Comparison of ENCODE assay signal across 8 mouse cellular contexts in the genomic region with DNA sequence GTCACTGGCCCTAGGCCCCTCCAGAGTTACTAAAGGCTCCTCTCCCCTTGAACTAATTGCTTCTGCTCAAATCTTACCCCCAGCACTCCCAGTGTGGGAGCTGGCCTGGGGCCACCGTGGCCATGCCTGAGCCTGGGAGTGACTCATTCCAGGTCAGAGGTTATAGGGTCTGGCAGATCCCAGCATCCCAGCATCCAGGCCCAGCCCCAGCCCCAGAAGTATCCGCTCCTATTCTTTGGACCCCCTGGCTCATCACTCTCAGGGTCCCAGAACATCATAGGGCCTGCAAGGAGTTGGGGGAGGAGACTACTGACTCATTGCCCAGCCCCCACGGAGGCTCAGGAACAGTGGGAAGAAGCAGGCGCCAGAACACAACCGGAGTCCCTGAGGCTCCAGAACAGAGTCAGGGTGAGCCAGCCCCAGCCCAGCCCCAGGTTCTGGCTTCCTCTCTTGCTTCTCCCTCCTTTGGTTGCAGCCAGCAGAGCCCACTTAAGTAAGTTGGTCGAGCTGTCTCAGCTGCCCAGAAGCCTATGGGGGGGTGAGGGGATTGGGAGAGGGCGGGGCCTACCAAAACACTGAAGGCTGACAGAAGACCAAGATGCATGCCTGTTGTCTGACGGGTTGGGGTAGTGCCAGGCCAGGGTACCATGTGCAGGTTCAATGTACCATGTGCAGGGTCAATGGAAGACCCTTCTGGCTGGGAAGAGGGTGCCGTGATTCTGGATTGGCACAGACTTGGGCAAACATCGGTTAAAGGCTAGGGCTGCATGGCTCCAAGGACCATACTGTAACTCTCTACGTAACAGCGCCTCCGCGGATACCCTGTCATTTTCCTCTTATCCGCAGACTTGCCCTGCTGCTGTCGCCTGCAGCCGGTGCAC.
DNase-seq lines count a peak whose midpoint lies in the region; ATAC-seq and TF ChIP-seq lines count a peak whose summit lies in the region.

No protein-coding gene starts in this region.

- no peaks in the 10 kb centered on the region for H3K27me3 ChIP-seq in Patski
- no peaks in the 10 kb centered on the region for H3K27me3 ChIP-seq in forebrain, embryonic 14.5 days (replicated peaks; ENCODE audit: control insufficient read depth, insufficient read depth, low read length)
- no peaks in the 10 kb centered on the region for H3K27me3 ChIP-seq in limb, embryonic 10.5 days (ENCODE audit: low read depth, poor library complexity, severe bottlenecking)
- no peaks in the 10 kb centered on the region for H3K27me3 ChIP-seq in neural tube, embryonic 13.5 days

- intact Hi-C loops in left cerebral cortex, postnatal 4 days (cut with DNase I): no loop called here

- peak; percentile 65 for DNase-seq in left cerebral cortex, postnatal 4 days
- DNase-seq in left cerebral cortex, adult 9 months (ENCODE audit: low spot score in 2 of 2): no peak
- no peak for DNase-seq in Patski (ENCODE audit: low read depth, low spot score)
- DNase-seq in forebrain, embryonic 14.5 days (ENCODE audit: low spot score): peak; percentile 74
- peak; percentile 68 for DNase-seq in limb, embryonic 10.5 days (ENCODE audit: low spot score)
- DNase-seq in right cerebral cortex, postnatal 36 days (ENCODE audit: low spot score in 2 of 2): no peak
- DNase-seq in right cerebral cortex, adult 18-20 months: no peak

- CTCF ChIA-PET in Patski (lab: Charles Lee): interaction anchor here (1.0 kb wide), 1 partner anchor 68 kb away, joined by 3 read pairs; no protein-coding TSS in a partner anchor

- no peaks in the 10 kb centered on the region for H3K9me3 ChIP-seq in forebrain, embryonic 14.5 days (replicated peaks; ENCODE audit: control insufficient read depth, low read length)
- no peaks in the 10 kb centered on the region for H3K9me3 ChIP-seq in limb, embryonic 10.5 days (replicated peaks)
- H3K9me3 ChIP-seq in neural tube, embryonic 13.5 days: no peaks in the 10 kb centered on the region

- ATAC-seq in Patski: peak; percentile 10
- ATAC-seq in forebrain, embryonic 14.5 days: peak; percentile 45
- ATAC-seq in neural tube, embryonic 13.5 days (ENCODE audit: low read depth): peak; percentile 66

- peak overlapping the region; percentile 91 for H3K9ac ChIP-seq in forebrain, embryonic 14.5 days (ENCODE audit: low read length)
- H3K9ac ChIP-seq in neural tube, embryonic 13.5 days: peak overlapping the region; percentile 86

- peaks cover 49% of the 10 kb centered on the region for H3K4me1 ChIP-seq in forebrain, embryonic 14.5 days (ENCODE audit: control insufficient read depth, insufficient read depth, low read length)
- peaks cover 79% of the 10 kb centered on the region for H3K4me1 ChIP-seq in limb, embryonic 10.5 days
- peaks cover 73% of the 10 kb centered on the region for H3K4me1 ChIP-seq in neural tube, embryonic 13.5 days (replicated peaks)

- no peak for TF ChIP-seq CTCF in Patski (IDR thresholded peaks at IDR 0.05)

- H3K27ac ChIP-seq in forebrain, embryonic 14.5 days (ENCODE audit: low read depth, low read length): peak overlapping the region; percentile 99
- H3K27ac ChIP-seq in limb, embryonic 10.5 days: peak overlapping the region; percentile 96
- H3K27ac ChIP-seq in neural tube, embryonic 13.5 days (replicated peaks): peak overlapping the region; percentile 99

- H3K4me2 ChIP-seq in forebrain, embryonic 14.5 days (ENCODE audit: low read length): peak overlapping the region; percentile 87
- peak overlapping the region; percentile 88 for H3K4me2 ChIP-seq in neural tube, embryonic 13.5 days

- H3K4me3 ChIP-seq in forebrain, embryonic 14.5 days (ENCODE audit: low read depth, low read length): peak overlapping the region; percentile 62
- peak overlapping the region; percentile 78 for H3K4me3 ChIP-seq in limb, embryonic 10.5 days
- H3K4me3 ChIP-seq in neural tube, embryonic 13.5 days: peak overlapping the region; percentile 62

- in situ Hi-C loops in Patski (cut with MboI; ENCODE audit: low pct_unique_long_range_greater_than_20kb): no loop called here

- H3K36me3 ChIP-seq in forebrain, embryonic 14.5 days (ENCODE audit: control insufficient read depth, insufficient read depth, low read length): 0 out of 2 replicates have a peak, but pooled peaks cover 3% of the 10 kb centered on the region
- H3K36me3 ChIP-seq in limb, embryonic 10.5 days: peaks cover 43% of the 10 kb centered on the region
- H3K36me3 ChIP-seq in neural tube, embryonic 13.5 days: no peaks in the 10 kb centered on the region

- 2% methylated on average over 17 of the region's 17 CpGs for WGBS in forebrain, embryonic 14.5 days
- 1% methylated on average over 17 of the region's 17 CpGs for WGBS in limb, embryonic 10.5 days
- WGBS in neural tube, embryonic 13.5 days: 1% methylated on average over 17 of the region's 17 CpGs

- POLR2A ChIA-PET in Patski (lab: Charles Lee): no interaction called here

Comparison
In these comparisons a context has a peak if more than half of its experiments do, and no peak if none do; other contexts are left out.
1. DNase-seq: peak in left cerebral cortex, postnatal 4 days (single experiment), forebrain, embryonic 14.5 days (single experiment) and limb, embryonic 10.5 days (single experiment); none in left cerebral cortex, adult 9 months (0 of 2), Patski (single experiment), right cerebral cortex, postnatal 36 days (0 of 2) and right cerebral cortex, adult 18-20 months (single experiment).
2. ATAC-seq: peak in every context shown above with its lines; median percentile 66 in neural tube, embryonic 13.5 days; 45 in forebrain, embryonic 14.5 days; 10 in Patski.
3. Peak in every context shown above with its lines, with median percentiles within 50 percentile points of each other: H3K27ac ChIP-seq and H3K4me3 ChIP-seq.